Mouse (Mus musculus): ENCODE measurements around the gene Gpr161. TPM values are rescaled to one million over a fixed set of nuclear protein-coding genes. Genes with fewer than 3 reads are reported as not detected.

The Gpr161 gene
- 1.8 TPM for polyA plus RNA-seq (2012; fragmentation: generic; extraction: Trizol)

DNA sequence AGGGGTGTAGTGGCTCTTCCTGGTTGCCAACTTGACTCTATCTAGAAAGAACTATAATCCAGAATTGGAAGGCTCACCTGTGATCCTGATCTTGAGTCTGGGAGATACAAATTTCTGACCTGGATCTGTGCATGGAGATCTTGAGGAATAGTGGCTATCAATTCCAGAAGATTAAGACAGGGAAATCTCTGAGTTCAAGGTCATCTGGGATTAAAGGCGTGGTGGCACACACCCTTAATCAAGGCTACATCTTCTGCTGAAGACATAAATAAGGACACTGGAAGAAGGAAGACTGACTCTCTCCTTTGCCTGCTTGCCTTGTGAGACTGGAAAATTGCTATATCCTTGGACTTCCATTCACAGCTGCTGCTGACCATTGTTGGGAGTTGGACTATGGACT, at the start of gene Gpr161:
TSS of gene Gpr161 (plus strand) at position 301 of the 400 bp plus-strand sequence.
- Histone ChIP-seq H3ac (ENCODE audit: control insufficient read depth, insufficient read length) (no peak within 1 kb of the TSS), H3K27me3 (ENCODE audit: control insufficient read depth, insufficient read depth, insufficient read length) (no peaks in the 10 kb centered on the region), H3K4me2 (ENCODE audit: low read depth) (no peak within 1 kb of the TSS), H3K79me2 (ENCODE audit: control insufficient read depth, insufficient read depth) (no peaks in the 10 kb centered on the region), H3K4me3 (no peak within 1 kb of the TSS), H3K36me3 (ENCODE audit: control insufficient read depth, insufficient read depth) (no peaks in the 10 kb centered on the region)
- TF ChIP-seq POLR2AphosphoS2 (IDR thresholded peaks at IDR 0.05; ENCODE audit: insufficient read length, low read depth), result no peak
- no peak for TF ChIP-seq CEBPB (IDR thresholded peaks at IDR 0.05; ENCODE audit: insufficient read depth, poor library complexity, severe bottlenecking)
- no peak for TF ChIP-seq SRF (IDR thresholded peaks at IDR 0.05; ENCODE audit: control insufficient read depth, insufficient read length, low read depth)
- TF ChIP-seq MYOG (IDR thresholded peaks at IDR 0.05; ENCODE audit: control insufficient read depth in 1 of 3, insufficient read depth in 1 of 3, insufficient read length in 2 of 3, low read depth in 2 of 3), result no peak
- TF ChIP-seq TCF12 (IDR thresholded peaks at IDR 0.05; ENCODE audit: insufficient read depth, poor library complexity, severe bottlenecking), result no peak
- no peak for TF ChIP-seq USF1 (IDR thresholded peaks at IDR 0.05; ENCODE audit: low read depth)
- no peak for TF ChIP-seq TCF3 (IDR thresholded peaks at IDR 0.05; ENCODE audit: insufficient read length, low read depth)
- TF ChIP-seq POLR2A (IDR thresholded peaks at IDR 0.05; ENCODE audit: insufficient read length, low read depth), result no peak
- TF ChIP-seq MAX (IDR thresholded peaks at IDR 0.05; ENCODE audit: low read depth), result no peak
- no peak for TF ChIP-seq E2F4 (IDR thresholded peaks at IDR 0.05; ENCODE audit: insufficient read depth)
- TF ChIP-seq MYOD1 (IDR thresholded peaks at IDR 0.05; ENCODE audit: control insufficient read depth in 1 of 3, insufficient read length in 2 of 3, low read depth in 2 of 3), result no peak
- TF ChIP-seq REST (IDR thresholded peaks at IDR 0.05; ENCODE audit: insufficient read depth, insufficient read length), result no peak

DNA sequence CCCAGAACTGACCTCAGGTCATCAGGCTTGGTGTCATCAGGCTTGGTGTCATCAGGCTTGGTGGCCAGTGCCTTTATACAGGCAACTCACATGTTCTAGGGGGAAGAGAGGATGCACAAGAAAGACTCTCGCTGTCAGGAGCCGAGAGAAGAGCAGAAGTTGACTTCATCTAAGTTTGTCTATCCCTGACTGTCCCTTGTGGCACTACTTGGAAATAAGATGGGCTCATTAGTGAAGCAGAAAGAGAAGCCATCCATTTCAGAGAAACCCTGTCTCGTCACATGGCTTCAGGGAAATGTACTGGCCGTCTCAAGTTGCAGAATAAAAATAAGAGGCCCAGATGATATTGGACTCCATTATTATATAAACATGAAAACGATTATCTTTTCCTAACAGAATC, 49.0 kb upstream of the Gpr161 start:
- H3K36me3 ChIP-seq (ENCODE audit: control insufficient read depth, insufficient read depth), result no peaks in the 10 kb centered on the region
- H3ac ChIP-seq (ENCODE audit: control insufficient read depth, insufficient read length), result no peak overlapping the region
- H3K27me3 ChIP-seq (ENCODE audit: control insufficient read depth, insufficient read depth, insufficient read length), result no peaks in the 10 kb centered on the region
- H3K4me2 ChIP-seq (ENCODE audit: low read depth), result peak overlapping the region; percentile 24
- no peaks in the 10 kb centered on the region for H3K79me2 ChIP-seq (ENCODE audit: control insufficient read depth, insufficient read depth)
- no peak overlapping the region for H3K4me3 ChIP-seq
- TF ChIP-seq USF1 (IDR thresholded peaks at IDR 0.05; ENCODE audit: low read depth) (no peak), SRF (IDR thresholded peaks at IDR 0.05; ENCODE audit: control insufficient read depth, insufficient read length, low read depth) (no peak)

DNA sequence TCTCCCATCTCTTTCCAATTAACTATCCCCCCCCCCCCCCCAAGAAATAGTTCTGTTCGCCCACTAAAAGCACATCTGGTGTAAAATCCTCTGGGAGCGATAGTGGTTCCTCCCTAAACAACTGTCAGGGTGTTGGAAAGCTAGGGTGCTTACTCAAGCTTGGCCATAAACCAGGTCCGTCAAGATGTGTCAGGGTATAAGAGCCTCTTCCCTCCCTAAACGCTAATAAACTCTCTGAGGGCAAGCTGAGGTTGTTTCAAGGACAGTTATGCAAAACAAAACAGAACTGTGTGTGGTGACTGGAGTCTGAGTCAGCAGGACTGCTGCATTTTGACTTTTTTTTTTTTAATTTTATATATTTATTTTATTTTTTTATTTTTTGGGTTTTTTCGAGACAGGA, 48.5 kb upstream of the Gpr161 start:
- Histone ChIP-seq H3ac (ENCODE audit: control insufficient read depth, insufficient read length) (no peak overlapping the region), H3K4me3 (no peak overlapping the region), H3K36me3 (ENCODE audit: control insufficient read depth, insufficient read depth) (no peaks in the 10 kb centered on the region), H3K27me3 (ENCODE audit: control insufficient read depth, insufficient read depth, insufficient read length) (no peaks in the 10 kb centered on the region), H3K4me2 (ENCODE audit: low read depth) (peak overlapping the region; percentile 24), H3K79me2 (ENCODE audit: control insufficient read depth, insufficient read depth) (no peaks in the 10 kb centered on the region)
- no peak for TF ChIP-seq TCF12 (IDR thresholded peaks at IDR 0.05; ENCODE audit: insufficient read depth, poor library complexity, severe bottlenecking)
- no peak for TF ChIP-seq E2F4 (IDR thresholded peaks at IDR 0.05; ENCODE audit: insufficient read depth)
- no peak for TF ChIP-seq MYOD1 (IDR thresholded peaks at IDR 0.05; ENCODE audit: control insufficient read depth in 1 of 3, insufficient read length in 2 of 3, low read depth in 2 of 3)
- TF ChIP-seq CEBPB (IDR thresholded peaks at IDR 0.05; ENCODE audit: insufficient read depth, poor library complexity, severe bottlenecking), result no peak
- no peak for TF ChIP-seq MAX (IDR thresholded peaks at IDR 0.05; ENCODE audit: low read depth)

DNA sequence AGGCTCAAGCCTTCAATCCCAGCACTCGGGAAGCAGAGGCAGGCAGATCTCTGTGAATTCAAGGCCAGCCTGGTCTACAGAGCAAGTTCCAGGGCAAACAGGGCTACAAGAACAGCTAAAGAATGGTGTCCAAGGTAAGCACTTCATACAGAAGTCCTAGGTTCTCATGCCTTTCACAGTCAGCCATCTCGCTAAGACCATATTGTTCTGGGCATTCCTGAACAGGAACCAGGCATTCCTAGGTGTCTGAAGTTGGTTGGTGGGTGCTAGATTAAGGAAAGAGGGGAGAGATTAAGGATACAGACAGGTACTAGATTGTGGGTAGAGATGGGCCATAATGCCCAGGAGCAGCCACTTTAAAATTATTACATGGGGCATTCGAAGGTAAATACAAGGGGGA, 47.8 kb upstream of the Gpr161 start:
- Histone ChIP-seq H3K27me3 (ENCODE audit: control insufficient read depth, insufficient read depth, insufficient read length) (no peaks in the 10 kb centered on the region), H3K79me2 (ENCODE audit: control insufficient read depth, insufficient read depth) (no peaks in the 10 kb centered on the region), H3K36me3 (ENCODE audit: control insufficient read depth, insufficient read depth) (no peaks in the 10 kb centered on the region), H3ac (ENCODE audit: control insufficient read depth, insufficient read length) (no peak overlapping the region), H3K4me2 (ENCODE audit: low read depth) (no peak overlapping the region), H3K4me3 (no peak overlapping the region)
- no peak for TF ChIP-seq MYOD1 (IDR thresholded peaks at IDR 0.05; ENCODE audit: control insufficient read depth in 1 of 3, insufficient read length in 2 of 3, low read depth in 2 of 3)
- no peak for TF ChIP-seq MYOG (IDR thresholded peaks at IDR 0.05; ENCODE audit: control insufficient read depth in 1 of 3, insufficient read depth in 1 of 3, insufficient read length in 2 of 3, low read depth in 2 of 3)
- no peak for TF ChIP-seq SRF (IDR thresholded peaks at IDR 0.05; ENCODE audit: control insufficient read depth, insufficient read length, low read depth)
- TF ChIP-seq CEBPB (IDR thresholded peaks at IDR 0.05; ENCODE audit: insufficient read depth, poor library complexity, severe bottlenecking), result no peak
- TF ChIP-seq REST (IDR thresholded peaks at IDR 0.05; ENCODE audit: insufficient read depth, insufficient read length), result no peak
- TF ChIP-seq E2F4 (IDR thresholded peaks at IDR 0.05; ENCODE audit: insufficient read depth), result no peak
- TF ChIP-seq TCF12 (IDR thresholded peaks at IDR 0.05; ENCODE audit: insufficient read depth, poor library complexity, severe bottlenecking), result no peak
- TF ChIP-seq POLR2A (IDR thresholded peaks at IDR 0.05; ENCODE audit: insufficient read length, low read depth), result no peak
- no peak for TF ChIP-seq TCF3 (IDR thresholded peaks at IDR 0.05; ENCODE audit: insufficient read length, low read depth)
- no peak for TF ChIP-seq POLR2AphosphoS2 (IDR thresholded peaks at IDR 0.05; ENCODE audit: insufficient read length, low read depth)
- no peak for TF ChIP-seq MAX (IDR thresholded peaks at IDR 0.05; ENCODE audit: low read depth)
- TF ChIP-seq USF1 (IDR thresholded peaks at IDR 0.05; ENCODE audit: low read depth), result no peak

DNA sequence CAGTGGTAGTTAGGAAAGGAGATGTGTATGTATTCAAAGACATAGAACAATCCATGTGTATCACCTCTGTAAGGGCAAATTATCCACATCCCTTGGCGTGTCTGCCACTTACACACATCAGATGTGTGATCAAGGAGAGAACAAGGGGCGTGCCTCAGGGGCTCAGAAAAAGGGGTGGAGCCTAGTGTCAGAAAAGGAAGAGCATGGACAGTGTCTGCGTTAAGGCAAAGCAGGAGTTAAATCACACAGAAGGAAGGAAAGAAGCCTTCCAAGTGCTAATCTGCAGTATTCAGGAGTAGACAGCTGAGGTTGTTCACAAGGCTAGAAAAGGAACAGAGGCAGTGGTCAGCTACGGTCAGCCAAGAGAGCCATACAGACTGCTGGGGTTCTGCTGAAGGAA, 46.7 kb upstream of the Gpr161 start:
- Histone ChIP-seq H3K4me3 (no peak overlapping the region), H3ac (ENCODE audit: control insufficient read depth, insufficient read length) (no peak overlapping the region), H3K79me2 (ENCODE audit: control insufficient read depth, insufficient read depth) (no peaks in the 10 kb centered on the region), H3K27me3 (ENCODE audit: control insufficient read depth, insufficient read depth, insufficient read length) (no peaks in the 10 kb centered on the region), H3K36me3 (ENCODE audit: control insufficient read depth, insufficient read depth) (no peaks in the 10 kb centered on the region), H3K4me2 (ENCODE audit: low read depth) (no peak overlapping the region)
- no peak for TF ChIP-seq MAX (IDR thresholded peaks at IDR 0.05; ENCODE audit: low read depth)
- no peak for TF ChIP-seq MYOG (IDR thresholded peaks at IDR 0.05; ENCODE audit: control insufficient read depth in 1 of 3, insufficient read depth in 1 of 3, insufficient read length in 2 of 3, low read depth in 2 of 3)
- TF ChIP-seq CEBPB (IDR thresholded peaks at IDR 0.05; ENCODE audit: insufficient read depth, poor library complexity, severe bottlenecking), result no peak
- TF ChIP-seq USF1 (IDR thresholded peaks at IDR 0.05; ENCODE audit: low read depth), result no peak
- no peak for TF ChIP-seq POLR2AphosphoS2 (IDR thresholded peaks at IDR 0.05; ENCODE audit: insufficient read length, low read depth)
